Mouse (Mus musculus) right cerebral cortex, postnatal 36 days (tissue): ENCODE data around the gene Kbtbd12.
A peak's percentile ranks its signal among the peaks of the same experiment; 100 is the strongest.

Experiments
- DNase-seq, 2 experiments: peaks; one replicate each; pipeline ENCODE4 v3.0.0; 2022; ENCODE audit warnings: low spot score in 2 of 2, mixed read lengths in 1 of 2

Gene Kbtbd12

GRCm38 (mm10) chr6:88549137-88549814, 88.5 kb downstream of the Kbtbd12 start:
- DNase-seq, result peak; percentile 29 to 34

- DNase-seq, result no peak
Measured at GRCm38 (mm10) chr6:88548405-88549049, 89.2 kb downstream of the Kbtbd12 start.

- no peak for DNase-seq
Measured at GRCm38 (mm10) chr6:88545397-88545790, 92.4 kb downstream of the Kbtbd12 start.

GRCm38 (mm10) chr6:88544644-88545396, 92.9 kb downstream of the Kbtbd12 start:
- DNase-seq, result no peak

- no peak for DNase-seq
Measured at GRCm38 (mm10) chr6:88544241-88544640, 93.5 kb downstream of the Kbtbd12 start.

- no peak for DNase-seq
Measured at GRCm38 (mm10) chr6:88540093-88540755, 97.5 kb downstream of the Kbtbd12 start.

GRCm38 (mm10) chr6:88530306-88530705, 107.4 kb downstream of the Kbtbd12 start:
- DNase-seq, result no peak

- DNase-seq, result no peak
Measured at GRCm38 (mm10) chr6:88524056-88524455, 113.7 kb downstream of the Kbtbd12 start.

- DNase-seq, result no peak
Measured at GRCm38 (mm10) chr6:88523451-88523850, 114.3 kb downstream of the Kbtbd12 start.

- DNase-seq, result no peak
Measured at GRCm38 (mm10) chr6:88523043-88523442, 114.7 kb downstream of the Kbtbd12 start.

- no peak for DNase-seq
Measured at GRCm38 (mm10) chr6:88522606-88523005, 115.1 kb downstream of the Kbtbd12 start.

- DNase-seq, result peak; percentile 43 to 76
Measured at GRCm38 (mm10) chr6:88521821-88522220, 115.9 kb downstream of the Kbtbd12 start.

GRCm38 (mm10) chr6:88518404-88519263, 119.1 kb downstream of the Kbtbd12 start, which contains the start of gene Sec61a1:
Sec61a1 (minus strand) TSS chr6:88518905.
- DNase-seq, result peak; percentile 93 to 96

- no peak for DNase-seq
Measured at GRCm38 (mm10) chr6:88517701-88518403, 119.9 kb downstream of the Kbtbd12 start.

- no peak for DNase-seq
Measured at GRCm38 (mm10) chr6:88516667-88517066, 121.1 kb downstream of the Kbtbd12 start.

GRCm38 (mm10) chr6:88515971-88516370, 121.8 kb downstream of the Kbtbd12 start:
- no peak for DNase-seq

GRCm38 (mm10) chr6:88514546-88514945, 123.2 kb downstream of the Kbtbd12 start:
- no peak for DNase-seq

- no peak for DNase-seq
Measured at GRCm38 (mm10) chr6:88513984-88514383, 123.8 kb downstream of the Kbtbd12 start.

- no peak for DNase-seq
Measured at GRCm38 (mm10) chr6:88503044-88503443, 134.7 kb downstream of the Kbtbd12 start.
